Mouse (Mus musculus) limb, embryonic 13.5 days (tissue): ENCODE results near the gene Spata45. TPM values are rescaled to one million over a fixed set of nuclear protein-coding genes. Genes with fewer than 3 reads are reported as not detected.

Source experiments
- ATAC-seq: fragments of 200-750 bp; cut with Nextera tagmentation; 2 replicates; pipeline ENCODE4 v1.8.0; 2017; ENCODE audit warnings: low read depth, moderate number of reproducible peaks, moderate TSS enrichment; ENCODE audit not compliant: low FRiP score
- H3K27ac ChIP-seq: fragments of 300-500 bp; sonication (generic); 2 replicates; pipeline ENCODE4 v1.5.1; 2015; ENCODE audit warnings: inconsistent platforms, mild to moderate bottlenecking, moderate library complexity
- H3K27me3 ChIP-seq: fragments of 300-500 bp; sonication (generic); 2 replicates; pipeline ENCODE4 v1.6.1; 2015; ENCODE audit warnings: mild to moderate bottlenecking, inconsistent platforms
- H3K36me3 ChIP-seq: fragments of 300-500 bp; sonication (generic); 2 replicates; pipeline ENCODE4 v1.6.1; 2015; ENCODE audit warnings: inconsistent platforms, mild to moderate bottlenecking, moderate library complexity
- H3K4me1 ChIP-seq: fragments of 300-500 bp; sonication (generic); 2 replicates; pipeline ENCODE4 v1.6.1; 2015; ENCODE audit warnings: inconsistent platforms
- H3K4me2 ChIP-seq: fragments of 300-500 bp; sonication (generic); replicated peaks from 2 replicates; pipeline ENCODE4 v1.6.1; 2015; ENCODE audit warnings: inconsistent platforms, mild to moderate bottlenecking, moderate library complexity
- H3K4me3 ChIP-seq: fragments of 300-500 bp; sonication (generic); 2 replicates; pipeline ENCODE4 v1.5.1; 2015; ENCODE audit warnings: moderate library complexity, mild to moderate bottlenecking, inconsistent platforms
- H3K9ac ChIP-seq: fragments of 300-500 bp; sonication (generic); 2 replicates; pipeline ENCODE4 v1.6.1; 2015; ENCODE audit warnings: mild to moderate bottlenecking, inconsistent platforms
- H3K9me3 ChIP-seq: fragments of 300-500 bp; sonication (generic); 2 replicates; pipeline ENCODE4 v1.6.1; 2016; ENCODE audit warnings: inconsistent platforms
- WGBS: fragments of 180-500 bp; shearing (Covaris S2); methylation state at CpG from one replicate; pipeline ENCODE4 v1.1.7; 2015; 5-methylcytosine and 5-hydroxymethylcytosine counted together
- polyA plus RNA-seq: library from polyadenylated mRNA; unstranded; fragments of >200 nt; fragmentation: Nextera tagmentation; extraction: Ambion mirVana; gene quantifications from 2 replicates; pipeline ENCODE4 v1.2.1, GENCODE M21; 2015

The Spata45 gene
- polyA plus RNA-seq, 1 experiment from 2014 or later = not detected

- Histone ChIP-seq H3K4me1 (no peaks in the 10 kb centered on the region), H3K27ac (no peak overlapping the region), H3K9me3 (no peaks in the 10 kb centered on the region), H3K27me3 (no peaks in the 10 kb centered on the region), H3K4me3 (no peak overlapping the region), H3K36me3 (no peaks in the 10 kb centered on the region), H3K4me2 (no peak overlapping the region), H3K9ac (no peak overlapping the region)
- ATAC-seq = no peak
- WGBS = 71% methylated on average over 7 of the region's 7 CpGs
Observed at GRCm38 (mm10) chr1:191046231-191046824, 9.9 kb downstream of the Spata45 start.

GRCm38 (mm10) chr1:191053555-191053954 is 17.1 kb downstream of the Spata45 start:
- Histone ChIP-seq H3K9ac (no peak overlapping the region), H3K9me3 (no peaks in the 10 kb centered on the region), H3K4me1 (no peaks in the 10 kb centered on the region), H3K27me3 (no peaks in the 10 kb centered on the region), H3K4me2 (no peak overlapping the region), H3K27ac (no peak overlapping the region), H3K36me3 (peaks cover 4% of the 10 kb centered on the region; the same call in 1 of the 2 replicates), H3K4me3 (no peak overlapping the region)
- ATAC-seq = no peak
- WGBS = 78% methylated on average over 3 of the region's 3 CpGs

- H3K36me3 ChIP-seq = peaks cover 4% of the 10 kb centered on the region; the same call in 1 of the 2 replicates
- no peak overlapping the region for H3K4me2 ChIP-seq
- no peak overlapping the region for H3K9ac ChIP-seq
- H3K4me3 ChIP-seq = no peak overlapping the region
- no peak for ATAC-seq
- H3K27ac ChIP-seq = no peak overlapping the region
- no peaks in the 10 kb centered on the region for H3K9me3 ChIP-seq
- H3K4me1 ChIP-seq = no peaks in the 10 kb centered on the region
- no peaks in the 10 kb centered on the region for H3K27me3 ChIP-seq
- WGBS = 72% methylated on average over 8 of the region's 8 CpGs
Observed at GRCm38 (mm10) chr1:191054870-191055532, 18.6 kb downstream of the Spata45 start.

DNA sequence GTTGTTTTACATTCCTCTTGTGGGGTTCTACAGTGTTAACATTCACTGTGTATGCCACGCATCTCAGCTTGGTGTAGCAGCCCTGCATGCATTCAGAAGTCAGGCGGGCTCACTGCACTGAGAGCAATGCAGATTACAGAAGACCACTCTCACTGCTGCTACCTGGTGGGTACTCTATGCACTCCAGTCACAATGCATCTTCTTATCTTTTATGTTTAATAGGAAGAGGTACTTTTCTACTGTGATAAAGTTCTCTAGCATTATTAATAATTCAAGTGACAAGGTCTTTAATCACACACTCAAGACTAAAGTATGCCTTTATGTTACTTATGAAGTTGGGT is 19.1 kb downstream of the Spata45 start:
- ATAC-seq = no peak
- Histone ChIP-seq H3K4me1 (no peaks in the 10 kb centered on the region), H3K9ac (no peak overlapping the region), H3K36me3 (peaks cover 4% of the 10 kb centered on the region; the same call in 1 of the 2 replicates), H3K9me3 (no peaks in the 10 kb centered on the region), H3K4me3 (no peak overlapping the region), H3K27ac (no peak overlapping the region), H3K27me3 (no peaks in the 10 kb centered on the region), H3K4me2 (no peak overlapping the region)
- WGBS = 71% methylated on average over 2 of the region's 2 CpGs

- Histone ChIP-seq H3K4me3 (no peak overlapping the region), H3K36me3 (peaks cover 4% of the 10 kb centered on the region; the same call in 1 of the 2 replicates), H3K27ac (no peak overlapping the region), H3K4me1 (0 out of 2 replicates have a peak, but pooled peaks cover 7% of the 10 kb centered on the region), H3K9me3 (no peaks in the 10 kb centered on the region), H3K27me3 (no peaks in the 10 kb centered on the region), H3K9ac (no peak overlapping the region), H3K4me2 (no peak overlapping the region)
- no peak for ATAC-seq
- 69% methylated on average over 3 of the region's 3 CpGs for WGBS
Observed at GRCm38 (mm10) chr1:191057461-191057860, 21.0 kb downstream of the Spata45 start.

- peak overlapping the region; percentile 89 for H3K9ac ChIP-seq
- peaks cover 20% of the 10 kb centered on the region for H3K36me3 ChIP-seq
- H3K4me2 ChIP-seq = peak overlapping the region; percentile 87
- ATAC-seq = peak; percentile 21
- H3K9me3 ChIP-seq = no peaks in the 10 kb centered on the region
- H3K27me3 ChIP-seq = no peaks in the 10 kb centered on the region
- peaks cover 20% of the 10 kb centered on the region for H3K4me1 ChIP-seq
- WGBS = 2% methylated on average over 15 of the region's 15 CpGs
- H3K27ac ChIP-seq = peak overlapping the region; percentile 69
- peak overlapping the region; percentile 86 for H3K4me3 ChIP-seq
Observed at GRCm38 (mm10) chr1:191062241-191062780, 25.9 kb downstream of the Spata45 start.

DNA sequence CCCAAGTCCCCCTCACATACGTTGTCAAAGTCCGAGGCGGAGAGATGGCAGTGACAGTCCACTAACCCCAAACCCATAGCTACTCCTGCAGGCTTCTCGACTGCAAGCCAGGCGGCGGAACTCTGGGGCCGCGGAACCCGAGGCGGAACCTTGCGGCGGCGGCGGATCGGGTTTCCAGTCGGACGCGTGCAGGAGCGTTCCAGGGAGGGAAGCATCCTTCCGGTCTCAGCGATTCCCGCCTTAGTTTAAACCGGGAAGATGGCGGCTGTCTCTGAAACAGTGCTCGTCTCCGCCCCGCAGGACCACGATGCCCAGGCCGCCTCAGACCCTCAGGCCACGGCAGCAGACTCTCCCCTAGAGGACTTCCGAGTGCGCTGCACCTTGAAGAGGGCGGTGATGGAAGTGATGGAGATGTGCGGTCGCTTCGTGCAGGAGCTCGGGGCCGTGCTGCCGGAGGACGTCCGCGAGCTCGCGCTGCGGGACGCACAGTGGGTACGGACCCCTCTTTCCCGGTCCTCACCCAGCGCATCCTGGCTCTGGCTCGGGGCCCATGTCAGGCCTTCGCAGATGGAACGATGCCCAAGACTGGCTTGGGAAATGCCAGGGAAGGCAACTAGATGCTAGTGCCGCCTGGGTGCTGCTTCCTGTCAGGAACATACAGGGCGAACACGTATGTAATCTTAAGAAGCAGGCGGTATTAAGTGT is 26.5 kb downstream of the Spata45 start, which contains the start of the genes Tatdn3 and Nsl1:
Gene Tatdn3 (minus strand): TSS at position 152 of the 705 bp plus-strand sequence.
Gene Nsl1 (plus strand): TSS at position 232 of the 705 bp plus-strand sequence.
- H3K9me3 ChIP-seq = no peaks in the 10 kb centered on the region
- peaks cover 24% of the 10 kb centered on the region for H3K36me3 ChIP-seq
- peak within 1 kb of the TSS; percentile 86 for H3K4me3 ChIP-seq
- H3K4me2 ChIP-seq = peak within 1 kb of the TSS; percentile 87
- peak within 1 kb of the TSS; percentile 69 for H3K27ac ChIP-seq
- ATAC-seq = peak; percentile 86
- WGBS = under 1% methylated on average over 56 of the region's 56 CpGs
- peak within 1 kb of the TSS; percentile 89 for H3K9ac ChIP-seq
- H3K27me3 ChIP-seq = no peaks in the 10 kb centered on the region
- H3K4me1 ChIP-seq = peaks cover 20% of the 10 kb centered on the region

DNA sequence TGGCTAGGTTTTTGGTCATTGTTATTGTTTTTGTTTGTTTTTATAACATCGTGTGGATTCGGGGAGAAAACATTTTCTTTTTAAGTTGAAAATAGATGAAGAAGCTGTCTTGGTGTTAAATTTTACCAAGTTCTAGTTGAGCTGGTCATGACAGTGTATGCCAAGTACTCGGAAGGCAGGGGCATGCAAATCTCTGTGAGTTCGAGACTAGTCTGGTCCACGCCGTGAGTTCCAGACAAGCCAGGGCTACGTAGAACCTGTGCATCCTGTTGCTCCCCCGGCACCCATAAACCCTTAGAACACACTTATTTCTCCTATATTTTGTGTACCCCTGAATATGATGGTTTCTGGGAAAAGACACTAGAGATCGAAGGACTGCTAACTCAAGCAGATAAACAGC is 27.3 kb downstream of the Spata45 start:
- Histone ChIP-seq H3K4me3 (peak overlapping the region; percentile 86), H3K27me3 (no peaks in the 10 kb centered on the region), H3K4me2 (peak overlapping the region; percentile 87), H3K27ac (no peak overlapping the region), H3K9ac (peak overlapping the region; percentile 89), H3K4me1 (peaks cover 20% of the 10 kb centered on the region), H3K9me3 (no peaks in the 10 kb centered on the region), H3K36me3 (peaks cover 31% of the 10 kb centered on the region)
- 56% methylated on average over 9 of the region's 9 CpGs for WGBS
- no peak for ATAC-seq

DNA sequence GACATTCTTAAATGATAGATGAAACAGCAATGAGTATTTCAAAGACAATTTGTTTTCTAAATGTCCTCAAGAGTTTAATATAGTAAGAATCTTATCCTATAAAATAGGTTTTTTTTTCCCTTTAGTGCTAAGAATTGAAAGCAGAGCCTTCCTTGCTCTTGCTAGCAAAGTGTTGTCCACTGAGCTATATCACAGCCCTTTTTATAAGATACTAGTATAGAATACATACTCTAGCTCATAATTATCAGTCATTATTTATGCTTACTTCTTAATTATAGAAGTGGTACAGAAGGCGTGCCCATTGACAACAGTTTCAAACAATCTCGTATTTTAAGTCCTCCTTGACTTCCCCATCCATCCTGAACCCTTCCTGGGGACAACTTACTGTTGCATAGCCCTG is 28.1 kb downstream of the Spata45 start:
- no peak overlapping the region for H3K27ac ChIP-seq
- no peak overlapping the region for H3K9ac ChIP-seq
- H3K4me1 ChIP-seq = peaks cover 20% of the 10 kb centered on the region
- 85% methylated on average over 2 of the region's 2 CpGs for WGBS
- H3K4me3 ChIP-seq = no peak overlapping the region
- H3K27me3 ChIP-seq = no peaks in the 10 kb centered on the region
- H3K36me3 ChIP-seq = peaks cover 39% of the 10 kb centered on the region
- no peak overlapping the region for H3K4me2 ChIP-seq
- no peak for ATAC-seq
- no peaks in the 10 kb centered on the region for H3K9me3 ChIP-seq

GRCm38 (mm10) chr1:191065188-191065587 is 28.7 kb downstream of the Spata45 start:
- Histone ChIP-seq H3K27ac (no peak overlapping the region), H3K27me3 (no peaks in the 10 kb centered on the region), H3K9me3 (no peaks in the 10 kb centered on the region), H3K4me2 (no peak overlapping the region), H3K4me1 (peaks cover 20% of the 10 kb centered on the region), H3K36me3 (peaks cover 46% of the 10 kb centered on the region), H3K9ac (no peak overlapping the region), H3K4me3 (no peak overlapping the region)
- ATAC-seq = no peak
- WGBS = 70% methylated on average over 4 of the region's 4 CpGs

DNA sequence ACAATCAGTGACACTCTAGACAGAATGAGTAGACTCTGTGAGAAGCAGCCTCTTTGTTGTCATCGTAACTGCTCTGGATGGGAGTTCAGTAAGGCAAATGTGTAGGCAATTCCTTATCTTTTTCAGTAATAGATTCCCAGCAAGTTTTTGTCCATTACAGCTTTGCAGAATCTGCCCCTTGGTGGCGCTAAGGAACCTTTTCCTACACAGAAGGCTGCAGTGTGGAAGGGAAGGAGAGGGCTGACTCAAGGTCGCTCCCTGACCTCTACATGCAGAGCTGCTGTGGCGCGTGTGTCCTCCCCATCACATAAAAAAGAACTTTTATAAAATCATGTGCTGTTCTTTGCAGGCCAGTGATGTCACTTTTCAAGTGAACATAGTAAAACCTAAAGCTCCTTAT is 31.9 kb downstream of the Spata45 start:
- Histone ChIP-seq H3K4me3 (no peak overlapping the region), H3K4me1 (peaks cover 13% of the 10 kb centered on the region), H3K27me3 (no peaks in the 10 kb centered on the region), H3K9me3 (no peaks in the 10 kb centered on the region), H3K4me2 (no peak overlapping the region), H3K36me3 (peaks cover 76% of the 10 kb centered on the region), H3K9ac (no peak overlapping the region), H3K27ac (no peak overlapping the region)
- ATAC-seq = no peak
- 87% methylated on average over 5 of the region's 5 CpGs for WGBS

DNA sequence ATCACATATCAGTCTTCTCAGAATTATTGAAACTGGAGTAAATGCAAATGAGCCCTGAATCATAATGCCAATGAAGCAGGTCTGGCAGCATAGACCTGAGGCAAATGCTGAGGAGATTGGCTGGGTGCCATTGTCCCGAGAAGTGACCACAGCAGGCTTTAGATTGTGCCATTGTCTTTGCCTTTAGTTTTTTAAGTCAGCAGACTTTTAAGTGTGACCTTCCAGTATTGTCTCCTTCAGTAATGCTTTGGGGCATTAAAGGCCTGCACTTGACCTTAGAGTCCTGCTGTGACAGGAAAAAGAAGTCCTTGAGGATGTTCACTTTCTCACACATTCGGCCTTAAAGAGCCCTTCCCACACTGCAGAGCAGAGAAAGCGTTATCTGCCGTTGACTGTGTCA is 33.8 kb downstream of the Spata45 start:
- H3K4me2 ChIP-seq = no peak overlapping the region
- H3K27ac ChIP-seq = no peak overlapping the region
- no peak for ATAC-seq
- no peaks in the 10 kb centered on the region for H3K9me3 ChIP-seq
- H3K9ac ChIP-seq = no peak overlapping the region
- no peaks in the 10 kb centered on the region for H3K4me1 ChIP-seq
- 89% methylated on average over 4 of the region's 4 CpGs for WGBS
- no peak overlapping the region for H3K4me3 ChIP-seq
- peaks cover 89% of the 10 kb centered on the region for H3K36me3 ChIP-seq
- H3K27me3 ChIP-seq = no peaks in the 10 kb centered on the region
